Mouse (Mus musculus) naive thymus-derived CD4-positive, alpha-beta T cell, adult 5 months (primary cell): ENCODE measurements around the gene Olfr1191-ps1. TPM values are rescaled to one million over a fixed set of nuclear protein-coding genes. Genes with fewer than 3 reads are reported as not detected.

Experiments
- polyA plus RNA-seq: library from polyadenylated mRNA; unstranded; fragments of 100-300 nt; shearing (Covaris generic); gene quantifications from one replicate; pipeline ENCODE4 v1.2.1, GENCODE M21; 2017

Olfr1191-ps1 gene
- polyA plus RNA-seq: not detected

DNA sequence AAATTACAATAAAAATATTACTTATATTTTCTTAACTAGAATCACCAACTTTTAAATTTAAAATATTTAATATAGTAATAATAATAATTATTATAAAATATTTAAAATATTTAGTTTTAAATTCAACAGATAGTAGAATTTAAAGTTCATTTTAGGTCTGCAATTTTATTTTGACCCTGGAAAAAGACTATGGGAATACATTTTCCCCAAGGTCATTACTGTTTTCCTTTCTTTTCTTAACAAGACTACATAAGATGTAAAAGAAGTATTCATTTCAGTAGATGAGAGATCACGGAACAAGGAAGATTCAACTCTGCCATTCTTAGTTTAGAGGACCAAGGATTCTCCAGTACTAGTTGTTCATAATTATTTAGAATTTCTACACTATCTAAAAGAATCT, at the start of gene Olfr1191-ps1:
Gene Olfr1191-ps1 (plus strand): TSS at position 301 of the 400 bp plus-strand sequence.

GRCm38 (mm10) chr2:88648209-88648608, 7.9 kb downstream of the Olfr1191-ps1 start, which contains the start of gene Olfr1192-ps1:
Gene Olfr1192-ps1 (plus strand): TSS chr2:88648509.

DNA sequence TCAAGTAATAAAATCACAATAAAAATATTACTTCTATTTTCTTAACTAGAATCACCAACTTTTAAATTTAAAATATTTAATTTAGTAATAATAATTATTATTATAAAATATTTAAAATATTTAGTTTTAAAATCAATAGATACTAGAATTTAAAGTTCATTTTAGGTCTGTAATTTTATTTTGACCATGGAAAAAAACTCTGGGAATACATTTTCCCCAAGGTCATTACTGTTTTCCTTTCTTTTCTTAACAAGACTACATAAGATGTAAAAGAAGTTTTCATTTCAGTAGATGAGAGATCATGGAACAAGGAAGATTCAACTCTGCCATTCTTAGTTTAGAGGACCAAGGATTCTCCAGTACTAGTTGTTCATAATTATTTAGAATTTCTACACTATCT, 35.0 kb downstream of the Olfr1191-ps1 start, which contains the start of gene Olfr1193:
Gene Olfr1193 (plus strand): TSS at position 301 of the 400 bp plus-strand sequence.

GRCm38 (mm10) chr2:88689087-88689486, 48.7 kb downstream of the Olfr1191-ps1 start, which contains the start of gene Olfr1195:
Gene Olfr1195 (minus strand): TSS chr2:88689187.

Other genes starting within 250 kb of the Olfr1191-ps1 start
- not detected for gene Olfr1179, start 234.1 kb upstream of the Olfr1191-ps1 start, polyA plus RNA-seq
- not detected for gene Olfr1180, start 221.4 kb upstream of the Olfr1191-ps1 start, polyA plus RNA-seq
- not detected for gene Olfr1181, start 214.4 kb upstream of the Olfr1191-ps1 start, polyA plus RNA-seq
- gene Gm13757, start 191.4 kb upstream of the Olfr1191-ps1 start, polyA plus RNA-seq: not detected
- gene Olfr1183, start 185.7 kb upstream of the Olfr1191-ps1 start, polyA plus RNA-seq: 0.26 TPM
- 0.11 TPM for gene Olfr1184, start 156.9 kb upstream of the Olfr1191-ps1 start, polyA plus RNA-seq
- gene Olfr1185-ps1, start 147.2 kb upstream of the Olfr1191-ps1 start, polyA plus RNA-seq: not detected
- not detected for gene Olfr1186, start 122.0 kb upstream of the Olfr1191-ps1 start, polyA plus RNA-seq
- gene Olfr1188, start 83.6 kb upstream of the Olfr1191-ps1 start, polyA plus RNA-seq: not detected
- gene Olfr1189, start 54.1 kb upstream of the Olfr1191-ps1 start, polyA plus RNA-seq: not detected
- not detected for gene Olfr1192-ps1, start 8.0 kb downstream of the Olfr1191-ps1 start, polyA plus RNA-seq
- not detected for gene Olfr1193, start 35.1 kb downstream of the Olfr1191-ps1 start, polyA plus RNA-seq
- 0.40 TPM for gene Olfr1195, start 48.6 kb downstream of the Olfr1191-ps1 start, polyA plus RNA-seq
- not detected for gene Olfr1196, start 64.1 kb downstream of the Olfr1191-ps1 start, polyA plus RNA-seq
- not detected for gene Olfr1197, start 91.8 kb downstream of the Olfr1191-ps1 start, polyA plus RNA-seq
- not detected for gene Olfr1198, start 110.8 kb downstream of the Olfr1191-ps1 start, polyA plus RNA-seq
- not detected for gene Olfr1199, start 119.9 kb downstream of the Olfr1191-ps1 start, polyA plus RNA-seq
- not detected for gene Olfr1200, start 129.9 kb downstream of the Olfr1191-ps1 start, polyA plus RNA-seq
- gene Olfr1201, start 152.5 kb downstream of the Olfr1191-ps1 start, polyA plus RNA-seq: not detected
- gene Olfr1202, start 174.0 kb downstream of the Olfr1191-ps1 start, polyA plus RNA-seq: not detected
- 0.05 TPM for gene Olfr1205, start 189.2 kb downstream of the Olfr1191-ps1 start, polyA plus RNA-seq
- not detected for gene Olfr1204, start 208.8 kb downstream of the Olfr1191-ps1 start, polyA plus RNA-seq
- gene Olfr1206, start 222.7 kb downstream of the Olfr1191-ps1 start, polyA plus RNA-seq: not detected